Mouse (Mus musculus): Measurements from ENCODE around the gene Fnbp4.

GRCm38 (mm10) chr2:90708548-90708947, 36.6 kb upstream of the Fnbp4 start:
- no peak for TF ChIP-seq CTCF (conservative IDR thresholded peaks at IDR 0.05; ENCODE audit: insufficient read depth, insufficient read length, low read depth, low read length)
- no peak for TF ChIP-seq POLR2A (IDR thresholded peaks at IDR 0.05; ENCODE audit: low read depth, low read length)
